Mouse (Mus musculus) stomach, embryonic 14.5 days (tissue): Measurements from ENCODE around the gene Olfr822. TPM values are rescaled to one million over a fixed set of nuclear protein-coding genes. Genes with fewer than 3 reads are reported as not detected.

Source experiments
- polyA plus RNA-seq: library from polyadenylated mRNA; unstranded; fragments of >200 nt; fragmentation: Nextera tagmentation; extraction: Ambion mirVana; gene quantifications from 2 replicates; pipeline ENCODE4 v1.2.1, GENCODE M21; 2014

The Olfr822 gene
- polyA plus RNA-seq, 1 experiment from 2014 or later, result not detected

Other genes starting within 250 kb of the Olfr822 start
- not detected in 2 replicates for gene Olfr812, start 225.1 kb upstream of the Olfr822 start, polyA plus RNA-seq
- gene Olfr813, start 215.8 kb upstream of the Olfr822 start, polyA plus RNA-seq, result not detected in 2 replicates
- not detected in 2 replicates for gene Olfr814, start 191.4 kb upstream of the Olfr822 start, polyA plus RNA-seq
- not detected in 2 replicates for gene Olfr815, start 165.3 kb upstream of the Olfr822 start, polyA plus RNA-seq
- not detected in 2 replicates for gene Olfr816, start 155.6 kb upstream of the Olfr822 start, polyA plus RNA-seq
- not detected in 2 replicates for gene Olfr818, start 122.1 kb upstream of the Olfr822 start, polyA plus RNA-seq
- gene Olfr819, start 103.9 kb upstream of the Olfr822 start, polyA plus RNA-seq, result not detected in 2 replicates
- gene Olfr247, start 95.1 kb upstream of the Olfr822 start, polyA plus RNA-seq, result not detected in 2 replicates
- not detected in 2 replicates for gene Gm10310, start 86.1 kb upstream of the Olfr822 start, polyA plus RNA-seq
- gene Olfr820, start 58.6 kb upstream of the Olfr822 start, polyA plus RNA-seq, result not detected in 2 replicates
- not detected in 2 replicates for gene Olfr821, start 40.9 kb upstream of the Olfr822 start, polyA plus RNA-seq
- not detected in 2 replicates for gene Olfr823, start 44.2 kb downstream of the Olfr822 start, polyA plus RNA-seq
- not detected in 2 replicates for gene Olfr824, start 58.8 kb downstream of the Olfr822 start, polyA plus RNA-seq
- gene Olfr825, start 95.6 kb downstream of the Olfr822 start, polyA plus RNA-seq, result not detected in 2 replicates
- gene Olfr826, start 113.0 kb downstream of the Olfr822 start, polyA plus RNA-seq, result not detected in 2 replicates
- gene Olfr827, start 143.2 kb downstream of the Olfr822 start, polyA plus RNA-seq, result not detected in 2 replicates
- gene Neurod4, start 209.0 kb downstream of the Olfr822 start, polyA plus RNA-seq, result 0.14 TPM in 1 of 2 replicates, not detected in the other